Mouse (Mus musculus) liver, adult 2 months (tissue): ENCODE measurements around the gene Calhm2. TPM values are rescaled to one million over a fixed set of nuclear protein-coding genes. Genes with fewer than 3 reads are reported as not detected.

Experiments
- DNase-seq: peaks from one replicate; pipeline ENCODE4 v3.0.0-alpha.2; 2011; ENCODE audit warnings: low read depth, low spot score; ENCODE audit errors: extremely low read depth
- H3K27ac ChIP-seq: fragments of 200-500 bp; replicated peaks from 2 replicates; pipeline ENCODE4 v1.5.1; 2012; ENCODE audit warnings: low read depth, mild to moderate bottlenecking, control low read depth, inconsistent platforms, low read length; ENCODE audit not compliant: insufficient read depth
- H3K27me3 ChIP-seq: fragments of 200-500 bp; 2 replicates; pipeline ENCODE4 v1.6.1; 2012; ENCODE audit warnings: mild to moderate bottlenecking, moderate library complexity, low read length, inconsistent platforms; ENCODE audit not compliant: control insufficient read depth, insufficient read depth
- H3K36me3 ChIP-seq: fragments of 200-500 bp; 2 replicates; pipeline ENCODE4 v1.6.1; 2012; ENCODE audit warnings: low read length, inconsistent platforms; ENCODE audit not compliant: control insufficient read depth, insufficient read depth
- H3K4me1 ChIP-seq: fragments of 200-500 bp; 2 replicates; pipeline ENCODE4 v1.6.1; 2011; ENCODE audit warnings: low read length; ENCODE audit not compliant: control insufficient read depth, insufficient read depth
- H3K4me3 ChIP-seq: fragments of 200-500 bp; 2 replicates; pipeline ENCODE4 v1.5.1; 2011; ENCODE audit warnings: low read depth, mild to moderate bottlenecking, control low read depth, low read length, moderate library complexity; ENCODE audit not compliant: insufficient read depth
- H3K79me2 ChIP-seq: fragments of 200-500 bp; 2 replicates; pipeline ENCODE4 v1.6.1; 2012; ENCODE audit warnings: inconsistent platforms, mild to moderate bottlenecking, low read length, moderate library complexity; ENCODE audit not compliant: control insufficient read depth, insufficient read depth
- H3K9ac ChIP-seq: fragments of 200-500 bp; 2 replicates; pipeline ENCODE4 v1.6.1; 2012; ENCODE audit warnings: low read depth, mild to moderate bottlenecking, control low read depth, inconsistent platforms, low read length
- CTCF ChIP-seq: fragments of 200-500 bp; IDR thresholded peaks from 2 replicates; pipeline ENCODE4 v1.5.1; 2011; ENCODE audit warnings: low read depth, low read length, control low read depth
- POLR2A ChIP-seq: fragments of 200-500 bp; IDR thresholded peaks from 2 replicates; pipeline ENCODE4 v1.6.1; 2011; ENCODE audit warnings: low read length, control low read depth; ENCODE audit not compliant: insufficient read depth; ENCODE audit errors: extremely low read depth
- WGBS: fragments of 180-500 bp; shearing (Covaris S2); methylation state at CpG from one replicate; pipeline ENCODE4 v1.1.7; 2018; 5-methylcytosine and 5-hydroxymethylcytosine counted together
- polyA plus RNA-seq: library from polyadenylated mRNA; depleted of rRNA; stranded (reverse); fragments of >200 nt; gene quantifications from 2 replicates; pipeline ENCODE4 v1.2.3, GENCODE M21; 2012
- total RNA-seq: library from RNA; depleted of rRNA; stranded (reverse); fragments of >200 nt; gene quantifications from 2 replicates; pipeline ENCODE4 v1.2.3, GENCODE M21; 2014

Calhm2 gene
- total and polyA plus RNA-seq, 2 experiments, result 1.5 to 2.0 TPM

DNA sequence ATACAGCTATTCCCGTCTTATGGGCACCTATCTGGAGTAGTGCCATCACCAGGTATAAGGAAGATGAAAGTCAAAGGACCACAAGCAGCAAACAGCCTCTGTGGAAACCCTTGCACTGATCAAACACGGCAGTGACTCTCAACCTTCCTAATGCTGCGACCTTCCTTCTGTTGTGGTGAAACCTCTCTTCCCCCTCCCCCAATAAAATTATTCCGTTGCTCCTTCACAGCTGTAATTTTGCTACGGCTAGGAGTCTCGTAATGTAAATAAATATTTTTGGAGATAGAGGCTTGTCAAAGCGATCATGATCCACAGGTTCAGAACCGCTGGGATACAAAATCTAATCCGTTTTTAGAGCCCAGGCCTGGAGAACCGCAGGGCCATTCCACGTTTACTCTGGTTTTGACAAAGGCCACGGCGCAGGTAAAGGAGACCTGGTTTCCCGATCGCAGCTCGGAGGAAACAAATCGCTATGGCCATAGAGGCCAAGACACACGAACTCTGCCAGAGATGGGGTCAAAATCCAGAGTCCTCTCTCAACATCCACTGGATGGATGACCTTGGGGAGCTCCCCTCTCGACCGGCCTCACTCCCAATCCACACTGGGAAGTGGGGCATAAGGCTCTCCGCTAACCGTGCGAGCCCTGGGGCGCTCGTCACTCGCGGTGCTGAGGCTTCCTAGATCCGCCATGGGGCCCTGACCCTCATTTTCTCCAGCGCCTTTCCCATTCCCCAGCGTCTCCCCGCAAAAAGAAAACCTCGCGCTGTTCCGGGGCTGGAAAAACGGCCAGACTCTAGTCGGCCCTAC lies 48.2 kb downstream of the Calhm2 start:
- peak; percentile 82 for DNase-seq
- TF ChIP-seq CTCF (no peak), POLR2A (no peak)
- WGBS, result under 1% methylated on average over 36 of the region's 36 CpGs
- Histone ChIP-seq H3K36me3 (peaks cover 24% of the 10 kb centered on the region), H3K4me1 (peaks cover 12% of the 10 kb centered on the region), H3K9ac (peak overlapping the region; percentile 89), H3K79me2 (peaks cover 27% of the 10 kb centered on the region; the same call in 1 of the 2 replicates), H3K4me3 (peak overlapping the region; percentile 61), H3K27ac (peak overlapping the region; percentile 97), H3K27me3 (no peaks in the 10 kb centered on the region)

DNA sequence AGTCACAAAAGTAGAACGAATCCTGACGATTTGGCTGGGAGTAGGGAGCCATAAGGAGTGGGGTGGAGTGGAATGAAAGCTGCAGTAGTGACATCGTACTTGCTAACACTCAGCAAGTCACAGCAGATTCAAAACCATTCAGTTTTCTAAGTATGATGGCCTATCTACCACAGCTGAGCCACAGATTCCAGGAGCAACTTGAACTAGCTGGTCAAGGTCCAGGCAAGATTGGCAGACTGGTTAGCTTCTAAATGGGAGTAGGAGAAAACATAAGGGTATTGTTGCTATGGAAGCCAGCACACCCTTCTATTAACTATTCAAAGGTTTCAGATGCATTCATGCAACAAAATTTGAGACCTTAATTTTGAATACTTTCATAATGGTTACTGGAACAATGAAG lies 49.9 kb downstream of the Calhm2 start:
- peaks cover 12% of the 10 kb centered on the region for H3K4me1 ChIP-seq
- TF ChIP-seq POLR2A, result no peak
- TF ChIP-seq CTCF, result no peak
- peaks cover 34% of the 10 kb centered on the region for H3K36me3 ChIP-seq
- H3K9ac ChIP-seq, result no peak overlapping the region
- H3K27me3 ChIP-seq, result no peaks in the 10 kb centered on the region
- DNase-seq, result peak; percentile 78
- H3K79me2 ChIP-seq, result peaks cover 27% of the 10 kb centered on the region; the same call in 1 of the 2 replicates
- peak overlapping the region; percentile 19; the same call in 1 of the 2 replicates for H3K27ac ChIP-seq
- WGBS, result 14% methylated on average over 3 of the region's 3 CpGs
- no peak overlapping the region for H3K4me3 ChIP-seq

DNA sequence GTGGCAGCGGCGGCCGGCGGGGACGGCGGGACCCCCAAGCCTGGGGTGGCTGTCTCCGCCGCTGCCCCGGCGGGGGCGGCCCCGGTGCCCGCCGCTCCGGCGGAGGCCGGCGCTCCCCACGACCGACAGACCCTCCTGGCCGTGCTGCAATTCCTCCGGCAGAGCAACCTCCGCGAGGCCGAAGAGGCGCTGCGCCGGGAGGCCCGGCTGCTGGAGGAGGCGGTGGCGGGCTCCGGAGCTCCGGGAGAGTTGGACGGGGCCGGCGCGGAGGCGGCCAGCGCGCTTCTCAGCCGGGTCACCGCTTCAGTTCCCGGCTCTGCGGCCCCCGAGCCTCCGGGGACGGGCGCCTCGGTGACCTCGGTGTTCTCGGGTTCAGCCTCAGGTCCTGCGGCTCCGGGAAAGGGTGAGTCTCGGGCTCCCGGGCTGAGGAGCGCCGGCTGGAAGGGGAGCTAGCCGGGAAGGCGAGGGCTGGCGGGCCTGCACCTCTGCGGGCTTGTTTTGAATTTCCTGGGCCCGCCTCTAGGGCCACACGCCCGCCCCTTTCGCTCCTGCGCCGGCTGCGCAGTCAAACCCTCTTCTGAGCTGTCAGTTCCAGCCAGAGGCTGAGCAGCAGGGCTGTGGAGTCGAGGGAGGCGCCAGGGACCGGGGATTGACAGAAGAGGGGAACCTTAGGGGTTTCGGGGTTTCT lies 70.0 kb downstream of the Calhm2 start:
- peak; percentile 75 for DNase-seq
- H3K27ac ChIP-seq, result peak overlapping the region; percentile 36
- peaks cover 10% of the 10 kb centered on the region for H3K36me3 ChIP-seq
- no peaks in the 10 kb centered on the region for H3K4me1 ChIP-seq
- H3K4me3 ChIP-seq, result peak overlapping the region; percentile 68
- WGBS, result under 1% methylated on average over 72 of the region's 72 CpGs
- H3K27me3 ChIP-seq, result no peaks in the 10 kb centered on the region
- H3K79me2 ChIP-seq, result no peaks in the 10 kb centered on the region
- peak overlapping the region; percentile 98 for H3K9ac ChIP-seq
- TF ChIP-seq POLR2A, result peak; percentile 47; the same call in 1 of the 2 replicates
- no peak for TF ChIP-seq CTCF

DNA sequence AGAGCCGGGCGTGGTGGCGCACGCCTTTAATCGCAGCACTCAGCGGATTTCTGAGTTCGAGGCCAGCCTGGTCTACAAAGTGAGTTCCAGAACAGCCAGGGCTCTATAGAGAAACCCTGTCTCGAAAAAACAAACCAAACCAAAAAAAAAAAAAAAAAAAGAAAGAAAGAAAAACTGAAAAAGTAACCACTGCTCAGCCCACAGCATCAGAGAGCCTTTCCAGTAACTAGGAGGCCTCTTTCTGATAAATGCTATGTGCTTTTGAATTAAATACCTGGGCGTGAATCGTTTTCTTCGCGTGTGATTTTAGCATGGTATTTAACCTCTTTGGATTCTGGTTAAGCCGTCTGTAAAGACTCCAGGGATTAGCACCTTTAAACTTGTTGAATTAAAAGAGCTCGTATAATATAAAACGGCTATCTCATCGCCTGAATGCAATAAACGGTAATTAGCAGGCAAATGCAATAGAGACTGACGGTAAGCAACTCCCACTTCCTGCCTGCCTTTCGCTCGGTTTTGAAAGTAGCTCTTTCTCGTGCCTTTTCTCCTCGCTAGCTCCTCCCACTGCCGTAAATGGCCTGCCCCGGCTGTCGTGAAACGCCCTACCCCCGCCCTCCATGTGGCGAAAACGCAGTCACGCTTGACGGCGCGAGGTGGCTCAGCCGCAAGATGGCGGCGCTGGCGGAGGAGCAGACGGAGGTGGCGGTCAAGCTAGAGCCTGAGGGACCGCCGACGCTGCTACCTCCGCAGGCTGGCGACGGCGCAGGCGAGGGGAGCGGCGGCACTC lies 70.8 kb downstream of the Calhm2 start, which contains the start of gene Taf5:
Gene Taf5, plus strand, starts transcription at position 651 of the 787 bp plus-strand sequence.
- H3K79me2 ChIP-seq, result no peaks in the 10 kb centered on the region
- peak within 1 kb of the TSS; percentile 36 for H3K27ac ChIP-seq
- H3K36me3 ChIP-seq, result peaks cover 8% of the 10 kb centered on the region
- no peaks in the 10 kb centered on the region for H3K27me3 ChIP-seq
- TF ChIP-seq CTCF, result no peak
- peak; percentile 87 for TF ChIP-seq POLR2A
- H3K4me3 ChIP-seq, result peak within 1 kb of the TSS; percentile 68
- WGBS, result 8% methylated on average over 49 of the region's 49 CpGs
- DNase-seq, result peak; percentile 91
- H3K9ac ChIP-seq, result peak within 1 kb of the TSS; percentile 98
- no peaks in the 10 kb centered on the region for H3K4me1 ChIP-seq

DNA sequence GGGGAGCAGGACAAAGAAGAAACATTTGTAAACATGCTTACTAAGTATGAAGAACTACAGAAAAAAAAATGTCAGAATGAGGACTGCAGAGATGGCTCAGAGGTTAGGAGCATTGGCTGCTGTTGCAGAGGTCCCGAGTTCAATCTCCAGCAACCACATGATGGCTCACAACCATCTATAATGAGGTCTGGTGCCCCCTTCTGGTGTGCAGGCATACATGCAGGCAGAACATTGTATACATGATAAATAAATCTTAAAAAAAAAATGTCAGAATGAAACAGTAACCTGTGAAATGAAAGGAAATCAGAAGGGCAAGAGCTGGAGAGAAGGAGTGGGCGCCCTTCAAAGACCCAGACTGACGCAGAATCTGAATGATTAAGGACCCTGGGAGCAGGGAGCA lies 72.2 kb downstream of the Calhm2 start:
- Histone ChIP-seq H3K4me3 (no peak overlapping the region), H3K27me3 (no peaks in the 10 kb centered on the region), H3K27ac (no peak overlapping the region), H3K9ac (no peak overlapping the region), H3K79me2 (no peaks in the 10 kb centered on the region), H3K36me3 (peaks cover 1% of the 10 kb centered on the region; the same call in 1 of the 2 replicates), H3K4me1 (no peaks in the 10 kb centered on the region)
- TF ChIP-seq POLR2A (no peak), CTCF (peak; percentile 19; the same call in 1 of the 2 replicates)
- WGBS, result 85% methylated on average over 3 of the region's 3 CpGs
- DNase-seq, result no peak
